Mouse (Mus musculus) naive thymus-derived CD4-positive, alpha-beta T cell, adult 2 months (primary cell): ENCODE results near the gene Gna11.

Source experiments
- DNase-seq: peaks from one replicate; pipeline ENCODE4 v3.0.0-alpha.2; 2011; ENCODE audit warnings: low read depth

The Gna11 gene

DNA sequence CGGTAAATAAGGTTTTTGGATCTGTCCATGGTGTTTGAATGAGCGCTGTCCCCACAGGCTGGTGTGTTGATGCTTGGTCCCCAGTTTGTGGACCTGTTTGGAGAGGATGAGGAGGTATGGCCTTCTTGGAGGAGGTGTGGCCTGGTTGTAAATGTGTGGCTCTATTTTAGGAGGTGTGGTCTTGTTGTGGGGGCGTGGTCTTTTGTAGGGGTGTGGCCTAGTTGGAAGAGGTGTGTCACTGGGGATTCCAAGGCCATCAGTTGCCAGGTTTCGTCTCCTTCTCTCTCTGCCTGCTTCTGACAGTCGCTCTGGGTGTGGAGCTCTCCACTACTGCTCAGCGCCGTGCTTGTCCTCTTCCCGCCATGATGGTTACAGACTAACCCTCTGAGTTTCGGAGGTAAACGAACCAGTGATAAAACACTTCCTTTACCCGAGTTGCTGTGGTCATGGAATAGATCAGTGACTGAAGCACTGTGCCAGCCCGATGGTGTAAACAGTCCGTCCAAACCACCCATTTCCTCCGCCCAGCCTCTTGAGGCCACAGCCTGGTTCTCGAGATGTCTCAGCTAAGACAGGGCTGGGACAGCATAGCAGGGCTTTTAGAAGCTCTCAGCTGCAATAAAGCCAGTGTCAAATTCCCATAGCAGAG is 39.9 kb downstream of the Gna11 start:
- no peak for DNase-seq

DNA sequence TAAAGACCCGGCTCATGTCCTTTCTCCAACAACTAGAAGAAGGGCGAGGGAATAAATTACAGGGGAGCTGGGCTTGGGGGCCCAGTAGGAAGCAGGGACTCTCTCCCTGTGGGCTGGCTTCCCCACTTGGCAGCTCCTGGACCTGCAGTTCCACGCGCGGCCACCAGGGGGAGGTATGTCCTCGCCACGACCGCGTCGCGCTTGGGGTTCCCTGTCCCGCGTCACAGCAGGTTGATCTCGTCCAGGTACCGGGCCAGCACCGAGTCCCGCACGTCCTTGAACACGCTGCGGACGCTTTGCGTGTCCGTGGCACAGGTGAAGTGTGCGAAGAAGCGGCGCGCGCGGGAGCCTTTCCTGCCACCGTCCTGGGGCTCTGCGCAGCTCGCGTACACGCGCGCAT is 42.3 kb downstream of the Gna11 start:
- peak; percentile 93 for DNase-seq

DNA sequence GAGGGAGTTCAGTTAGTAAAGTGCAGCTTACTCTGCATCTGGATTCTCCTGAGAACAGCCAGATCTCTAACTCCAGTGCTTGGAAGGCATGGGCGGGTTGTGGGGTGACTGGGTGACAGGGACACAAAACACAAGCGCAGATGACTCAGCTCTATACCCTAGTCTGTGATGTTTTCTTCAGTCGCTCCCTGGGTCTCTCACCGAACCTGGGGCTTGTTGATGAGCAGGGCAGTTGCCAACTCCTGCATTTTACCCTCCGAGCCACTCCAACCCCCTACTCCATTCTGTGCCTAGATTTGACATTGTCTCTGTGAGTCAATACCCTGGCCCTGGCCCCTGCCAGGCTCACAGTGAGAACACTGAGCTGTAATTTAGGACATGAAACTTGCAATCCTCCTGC is 43.1 kb downstream of the Gna11 start:
- no peak for DNase-seq

DNA sequence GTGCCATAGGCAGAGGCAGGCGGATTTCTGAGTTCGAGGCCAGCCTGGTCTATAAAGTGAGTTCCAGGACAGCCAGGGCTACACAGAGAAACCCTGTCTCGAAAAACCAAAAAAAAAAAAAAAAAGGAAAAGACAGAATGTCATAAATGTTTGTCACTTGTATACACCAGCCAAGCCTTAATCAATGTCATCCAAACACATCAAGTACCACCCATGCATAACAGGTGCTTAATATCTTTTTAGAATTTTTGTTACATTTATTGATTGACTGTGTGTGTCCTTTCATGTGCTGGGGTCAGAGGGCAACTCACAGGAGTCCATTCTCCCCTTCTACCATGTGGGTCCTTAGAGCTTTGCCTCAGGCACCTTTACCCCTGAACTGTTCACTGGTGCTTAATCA is 45.0 kb downstream of the Gna11 start, which contains the start of gene S1pr4:
Gene S1pr4, minus strand, starts transcription at position 101 of the 400 bp plus-strand sequence.
- DNase-seq, result no peak

DNA sequence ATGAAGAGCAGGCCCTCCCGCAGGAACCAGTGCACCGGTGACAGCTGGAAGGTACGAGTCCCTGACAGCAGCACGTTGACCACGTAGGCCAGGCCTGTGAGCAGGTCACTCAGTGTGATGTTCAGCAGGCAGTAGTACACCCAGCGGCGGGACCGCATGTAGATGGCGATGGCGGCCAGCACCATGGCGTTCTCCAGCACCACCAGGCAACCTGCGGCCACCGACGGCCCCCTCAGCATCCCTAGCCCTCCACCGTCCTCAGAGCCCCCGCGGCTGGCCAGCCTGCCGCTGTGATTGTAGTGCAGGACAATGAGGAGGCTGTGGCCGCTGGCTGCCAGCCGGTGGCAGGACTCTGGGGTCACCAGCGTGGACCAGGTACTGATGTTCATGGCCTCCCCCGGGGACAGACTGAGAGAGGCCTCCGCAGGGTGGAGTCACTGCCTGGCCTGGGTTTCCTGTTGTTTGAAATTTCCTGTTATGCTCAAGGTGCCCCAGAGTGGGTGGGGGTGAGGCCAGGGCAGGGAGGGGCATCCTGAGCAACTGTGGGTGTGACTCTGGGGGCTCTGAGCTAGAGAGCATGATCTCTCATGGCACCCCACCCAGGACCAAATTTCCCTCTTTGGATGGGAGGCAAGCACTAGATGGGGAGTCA is 45.6 kb downstream of the Gna11 start:
- peak; percentile 81 for DNase-seq

DNA sequence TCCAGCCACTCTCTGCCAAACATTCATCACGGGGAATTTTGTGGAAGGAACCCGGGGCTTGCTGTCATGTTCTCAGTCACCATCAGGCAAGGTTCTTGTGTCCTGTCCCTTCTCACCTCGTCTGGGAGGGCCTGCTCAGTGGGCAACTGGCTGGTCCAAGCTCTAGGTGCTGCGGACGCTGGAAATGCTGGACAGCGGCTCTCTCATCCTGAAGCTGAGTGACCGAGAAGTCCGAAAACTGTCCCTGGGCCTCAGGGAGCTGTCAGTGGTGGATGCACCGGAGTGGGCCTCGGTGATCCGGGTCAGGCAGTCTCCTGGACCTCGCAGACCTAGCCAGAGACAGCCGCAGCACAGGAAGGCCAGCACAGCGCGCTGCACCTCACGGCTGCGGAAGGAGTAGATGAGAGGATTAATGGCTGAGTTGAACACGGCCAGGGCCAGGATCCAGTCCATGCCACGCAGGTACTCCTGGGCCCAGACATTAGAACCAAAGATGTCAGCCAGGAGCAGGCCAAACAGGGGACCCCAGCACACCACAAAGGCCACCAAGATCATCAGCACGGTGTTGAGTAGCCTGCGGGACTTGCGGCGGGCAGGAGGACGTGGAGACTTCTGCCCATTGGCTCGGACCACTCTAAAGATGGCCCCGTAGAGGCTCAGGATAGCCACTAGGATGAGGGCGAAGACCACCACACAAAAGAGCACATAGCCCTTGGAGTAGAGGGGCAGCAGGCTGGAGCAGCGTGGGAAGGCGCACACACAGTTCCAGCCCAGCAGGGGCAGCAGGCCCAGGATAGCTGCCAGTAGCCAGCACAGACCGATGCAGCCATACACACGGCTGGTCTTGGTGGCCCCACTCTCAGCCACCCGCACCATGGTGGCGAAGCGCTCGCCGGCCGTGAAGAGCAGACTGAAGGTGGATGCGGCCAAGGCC is 46.4 kb downstream of the Gna11 start:
- no peak for DNase-seq

DNA sequence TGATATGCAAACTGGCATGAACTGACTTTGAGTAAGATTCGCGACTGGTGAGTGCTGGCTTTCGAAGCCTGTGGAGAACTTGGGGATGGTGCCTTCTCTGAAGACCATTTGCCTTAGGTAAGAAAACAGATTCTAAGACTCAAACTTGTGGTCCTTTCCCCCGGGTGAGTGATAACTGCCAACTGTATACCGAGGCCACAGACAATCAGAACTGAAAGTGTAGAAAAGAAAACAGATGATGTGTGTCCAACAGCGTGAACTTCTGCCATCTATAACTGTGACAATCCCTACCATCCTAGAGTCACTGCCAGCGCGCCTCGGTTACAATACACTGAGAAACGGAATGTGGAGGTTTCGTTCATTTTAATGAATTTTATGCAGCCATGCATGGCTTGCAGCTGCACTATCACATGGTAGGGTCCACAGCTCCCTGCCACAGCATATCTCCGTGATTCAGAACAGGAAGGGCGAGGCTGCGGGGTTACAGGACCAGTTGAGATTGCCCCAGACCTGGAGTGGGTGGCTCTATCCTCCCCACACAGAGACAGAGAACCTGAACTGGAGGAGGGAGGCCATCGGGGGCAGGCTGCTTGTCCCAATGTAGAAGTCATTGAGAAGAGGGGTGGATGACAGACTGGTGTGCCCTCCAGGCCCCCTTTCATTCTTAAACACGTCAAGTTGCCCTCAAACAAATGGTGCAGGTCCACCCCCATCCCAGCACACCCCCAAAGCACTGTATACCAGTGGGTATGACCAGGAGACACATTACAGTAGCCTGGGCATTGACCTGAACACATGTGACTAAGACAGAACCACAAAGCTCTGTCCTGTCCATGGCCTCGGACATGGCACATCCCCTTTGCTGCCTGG is 47.4 kb downstream of the Gna11 start:
- DNase-seq, result no peak

DNA sequence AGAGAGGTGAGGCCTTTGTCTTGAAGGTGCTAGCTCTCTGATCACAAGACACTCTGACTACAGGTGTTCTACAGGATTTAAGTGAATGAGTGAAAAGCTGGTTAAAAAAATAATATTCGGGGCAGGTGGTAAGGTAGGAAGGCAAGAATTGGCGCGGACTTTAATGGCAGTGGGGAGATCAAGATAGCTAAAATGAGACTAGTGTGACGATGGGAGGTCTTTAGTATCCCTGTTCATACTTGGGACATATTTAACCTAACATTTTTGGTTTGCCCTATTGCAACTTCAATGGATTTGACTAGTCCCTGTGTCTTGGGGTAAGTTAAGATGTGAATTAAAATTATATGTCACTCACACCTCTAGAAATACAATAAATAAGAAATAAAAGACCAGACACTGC is 48.0 kb downstream of the Gna11 start:
- DNase-seq, result no peak

DNA sequence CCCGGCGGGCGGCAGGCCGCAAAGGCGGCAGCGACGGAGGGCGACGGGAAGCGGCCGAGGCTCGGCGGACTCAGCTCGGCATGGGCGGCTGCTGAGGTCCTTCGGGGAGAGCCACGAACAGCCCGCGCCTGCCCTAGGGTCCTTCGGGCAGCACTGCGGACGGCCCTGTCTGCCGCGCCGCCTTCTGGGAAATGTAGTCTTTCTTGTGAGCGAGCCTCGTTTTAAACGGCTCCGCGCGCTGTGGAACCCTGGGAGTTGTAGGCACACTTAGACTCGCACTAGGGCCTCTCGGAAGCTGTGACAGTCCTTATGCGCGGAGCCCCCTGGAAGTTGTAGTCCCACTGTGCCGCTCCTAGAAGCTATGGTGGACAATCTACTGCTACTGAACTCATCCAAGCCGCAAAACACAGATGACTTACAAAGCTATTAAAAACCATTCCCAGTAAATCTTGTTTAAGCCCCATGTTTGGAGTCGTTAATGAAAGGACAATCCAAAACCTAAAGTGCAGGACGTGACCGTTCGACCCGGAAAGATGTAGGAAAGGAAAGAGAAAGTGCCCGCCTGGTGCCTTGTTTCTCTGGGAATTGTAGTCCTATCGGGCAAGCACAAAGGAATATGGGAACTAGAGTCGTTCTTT is 48.6 kb downstream of the Gna11 start, which contains the start of gene Ncln:
Gene Ncln, minus strand, starts transcription at position 129 of the 638 bp plus-strand sequence.
- DNase-seq, result peak; percentile 98

DNA sequence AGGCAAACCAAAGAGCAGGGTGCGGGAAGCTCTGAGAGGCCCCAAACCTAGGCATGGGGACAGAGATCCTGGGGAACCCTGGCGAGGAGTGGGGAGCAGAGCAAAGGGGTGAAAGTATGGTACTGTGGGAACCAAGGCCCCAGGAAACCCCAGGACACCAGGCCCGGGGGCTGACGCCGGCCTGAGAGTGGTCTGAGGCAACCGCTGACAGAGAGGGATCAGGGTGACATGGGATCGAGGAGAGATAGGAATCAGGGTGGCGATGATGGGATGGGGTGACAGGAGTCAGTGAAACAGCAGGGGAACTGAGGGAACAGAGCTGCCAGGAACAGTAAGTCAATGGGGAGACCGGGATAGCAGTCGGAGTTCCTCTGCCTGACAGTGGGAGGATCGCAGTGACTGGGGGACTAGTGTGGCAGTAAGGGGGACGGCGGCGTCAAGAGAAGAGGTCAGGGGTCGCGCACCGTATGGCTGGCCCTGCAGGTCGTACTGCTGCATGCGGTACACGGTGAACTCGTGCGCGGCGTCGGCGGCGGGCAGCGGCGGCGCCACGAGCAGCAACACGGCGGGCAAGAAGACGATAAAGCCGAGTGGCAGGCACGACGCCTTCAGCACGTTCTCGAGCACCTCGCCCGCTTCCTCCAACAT is 49.2 kb downstream of the Gna11 start:
- DNase-seq, result no peak

DNA sequence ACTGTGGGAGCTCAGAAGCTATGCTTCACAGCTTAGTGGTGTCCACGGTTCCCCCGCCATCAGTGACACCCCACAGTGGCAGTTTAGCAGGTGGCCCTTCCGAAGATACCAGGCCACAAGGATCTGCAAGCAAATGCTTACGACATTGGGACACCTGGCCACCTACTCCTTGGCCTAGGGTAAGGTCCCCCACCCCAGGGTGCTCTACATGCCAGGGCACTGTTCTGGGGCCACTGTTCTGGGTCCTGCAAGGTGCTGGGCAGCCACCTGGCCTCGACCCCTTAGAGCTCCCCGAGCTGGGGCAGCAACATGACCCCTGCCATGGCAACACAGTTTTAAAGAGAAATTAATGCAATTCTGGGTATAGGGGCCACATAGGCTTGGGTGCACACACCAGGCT is 49.8 kb downstream of the Gna11 start:
- no peak for DNase-seq

DNA sequence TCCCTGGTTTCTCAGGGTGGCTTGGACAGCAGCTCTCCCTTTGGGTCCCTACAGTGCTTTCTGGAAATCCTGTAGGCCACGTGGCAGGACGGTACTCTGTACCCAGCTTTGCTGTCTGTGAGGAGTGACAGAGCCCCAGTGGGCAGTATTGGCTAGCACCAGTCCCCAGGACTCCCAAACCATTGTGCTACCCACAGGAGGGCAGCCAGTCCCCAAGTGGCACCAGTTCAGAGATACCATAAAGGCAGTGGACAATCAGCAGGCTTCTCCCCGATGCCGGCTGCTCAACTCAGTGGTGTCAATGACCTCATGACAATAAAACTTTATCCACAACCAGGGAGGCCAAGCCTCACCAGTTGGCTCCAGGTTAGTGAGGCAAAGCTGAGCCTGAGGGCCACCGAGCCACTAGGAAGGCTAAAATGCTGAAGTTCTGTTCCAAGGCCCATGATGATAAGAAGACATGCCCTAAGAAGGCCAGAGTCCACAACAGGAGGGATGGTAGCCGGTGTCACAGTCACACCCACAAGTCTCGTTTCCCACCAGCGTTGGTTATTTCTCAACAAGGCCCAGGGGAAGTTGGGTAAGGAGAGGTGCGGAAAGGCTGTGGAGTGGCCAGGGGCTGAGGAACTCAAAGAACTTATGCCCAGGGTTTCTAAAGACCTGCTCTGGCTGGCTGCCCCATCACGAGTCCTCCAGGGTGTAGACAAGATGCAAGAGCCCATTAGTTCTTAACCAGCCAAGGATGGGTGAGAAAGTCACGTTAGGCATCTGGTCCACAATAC is 50.5 kb downstream of the Gna11 start:
- DNase-seq, result no peak

DNA sequence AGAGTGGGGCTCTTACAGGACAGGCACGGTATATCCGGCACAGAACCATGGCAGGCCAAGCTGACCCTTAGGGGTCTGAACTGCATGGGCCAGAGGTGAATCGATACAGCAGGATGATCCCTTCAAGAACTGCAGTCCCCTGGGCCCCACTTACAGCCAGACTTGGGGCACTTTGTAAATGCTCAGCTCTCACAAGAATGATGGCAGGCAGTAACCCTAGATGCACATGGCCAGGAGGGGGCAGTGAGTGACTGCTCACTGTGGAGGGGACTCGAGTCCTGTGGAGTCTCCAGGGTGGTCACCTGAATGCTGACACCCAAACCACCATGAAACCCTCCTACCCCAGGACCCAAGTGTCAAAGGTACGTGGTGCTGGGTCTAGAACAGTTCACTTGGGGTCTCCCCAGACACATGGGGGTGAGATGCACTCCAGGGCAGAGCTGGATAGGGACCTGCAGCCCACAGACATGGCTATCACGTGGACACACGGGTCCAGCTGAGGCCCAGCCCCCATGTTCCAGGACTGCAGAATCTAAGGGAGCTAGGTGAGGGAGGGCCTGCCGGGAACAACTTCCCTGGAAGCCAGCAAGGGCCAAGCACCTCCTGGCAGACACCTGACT is 51.3 kb downstream of the Gna11 start:
- peak; percentile 53 for DNase-seq

DNA sequence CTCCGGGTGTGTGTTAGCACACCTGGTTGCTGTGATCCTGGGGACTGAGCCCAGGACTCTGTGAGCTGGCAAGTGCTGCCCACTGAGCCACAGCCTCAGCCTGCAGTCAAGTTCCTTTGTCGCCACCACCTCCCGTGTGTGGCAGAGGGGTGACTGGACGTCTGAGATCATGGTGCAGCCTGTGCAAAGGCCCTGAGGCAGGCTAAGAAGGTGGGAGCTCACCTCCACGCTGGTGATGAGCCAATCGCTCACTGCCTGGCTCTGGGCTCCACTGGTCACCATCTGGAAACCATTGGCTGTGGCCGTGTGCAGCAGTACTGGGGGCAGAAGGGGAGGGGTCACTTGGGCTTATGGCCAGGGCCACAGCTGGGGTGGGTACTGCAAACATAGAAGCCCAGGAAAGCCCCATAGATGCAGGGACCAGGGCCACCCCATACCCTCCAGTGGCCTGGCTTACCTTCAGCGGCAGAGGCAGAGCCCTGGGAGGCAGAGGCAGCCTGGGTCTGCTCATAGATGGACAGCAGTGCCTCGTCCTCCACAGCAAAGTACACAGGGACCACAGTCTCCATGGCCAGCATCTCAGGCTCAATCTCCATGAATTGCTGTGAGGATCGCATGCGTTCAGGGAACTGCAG is 52.3 kb downstream of the Gna11 start:
- no peak for DNase-seq

DNA sequence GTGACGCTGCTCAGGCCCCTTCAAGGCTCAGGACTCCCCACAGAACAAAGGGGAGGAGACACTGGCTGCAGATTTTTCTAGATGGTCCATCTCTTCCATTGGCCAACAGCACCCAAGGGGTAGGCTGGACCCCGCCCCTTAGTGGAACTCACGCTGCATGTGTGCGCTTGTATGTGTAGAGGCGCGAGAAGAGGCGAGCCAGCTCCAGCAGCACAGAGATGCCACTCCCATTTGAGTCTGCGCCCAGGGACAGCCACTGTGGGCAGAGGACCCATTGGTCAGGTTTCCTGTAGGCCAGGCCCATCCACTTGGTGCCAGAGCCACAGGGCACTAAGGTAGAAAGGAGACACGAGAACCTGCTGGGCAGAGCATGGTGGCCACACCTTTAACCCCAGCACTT is 54.0 kb downstream of the Gna11 start:
- DNase-seq, result no peak

DNA sequence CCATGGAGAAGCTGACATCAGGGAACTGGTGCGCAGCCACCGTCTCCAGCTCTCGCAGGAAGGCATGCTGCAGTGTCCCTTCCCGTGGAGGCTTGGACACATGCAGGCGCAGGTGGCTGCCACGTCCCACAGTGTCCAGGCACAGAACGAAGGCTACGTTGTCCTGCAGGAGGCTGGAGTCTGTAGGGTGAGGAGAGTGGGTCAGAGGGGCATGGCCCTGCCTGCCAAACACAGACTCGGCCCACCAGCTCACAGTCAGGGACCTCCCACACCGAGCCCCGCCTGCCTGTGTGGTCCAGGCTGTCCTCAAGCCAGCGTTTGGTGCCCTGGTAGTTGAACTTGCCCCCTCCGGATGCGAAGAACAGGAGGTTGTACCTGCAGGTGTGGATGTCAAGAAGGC is 55.0 kb downstream of the Gna11 start:
- no peak for DNase-seq

DNA sequence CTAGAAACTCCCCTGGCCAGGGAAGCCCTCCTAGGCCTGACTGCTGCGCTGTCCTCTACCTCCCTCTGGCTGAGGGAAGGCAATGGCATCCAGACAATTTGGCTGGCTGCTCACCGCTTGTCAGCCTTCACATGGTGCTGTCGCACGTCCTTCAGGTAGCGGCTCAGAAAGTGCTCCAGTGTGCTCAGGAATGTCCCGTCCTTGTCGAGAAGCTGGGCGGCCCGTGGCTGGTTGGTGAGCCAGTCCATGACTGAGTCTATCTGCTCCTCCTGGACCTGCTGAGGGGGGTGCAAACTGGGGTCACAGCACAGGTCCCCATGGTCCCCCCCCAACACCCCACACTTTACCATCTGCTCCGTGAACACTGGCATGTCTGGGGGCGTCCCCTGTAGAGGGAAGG is 56.9 kb downstream of the Gna11 start:
- DNase-seq, result no peak

DNA sequence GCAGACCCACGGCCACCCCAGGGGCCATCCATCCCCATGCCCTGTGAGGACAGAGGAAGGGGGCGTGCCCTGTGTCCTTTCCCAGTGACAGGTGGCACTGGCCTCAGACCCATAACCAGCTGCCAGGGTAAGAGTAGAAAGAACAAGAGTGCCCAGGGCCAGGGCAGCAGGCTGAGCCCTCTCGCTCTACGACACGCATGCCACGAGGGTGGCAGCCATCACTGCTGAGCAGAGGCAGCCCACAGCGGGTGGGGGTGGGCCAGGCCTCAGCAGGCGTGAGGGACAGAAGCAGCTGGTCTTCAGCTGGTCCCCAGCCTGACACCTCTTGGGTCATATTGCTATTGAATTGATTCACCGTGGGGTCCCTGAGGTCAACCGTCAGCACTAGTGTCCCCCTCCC is 58.5 kb downstream of the Gna11 start:
- DNase-seq, result no peak

DNA sequence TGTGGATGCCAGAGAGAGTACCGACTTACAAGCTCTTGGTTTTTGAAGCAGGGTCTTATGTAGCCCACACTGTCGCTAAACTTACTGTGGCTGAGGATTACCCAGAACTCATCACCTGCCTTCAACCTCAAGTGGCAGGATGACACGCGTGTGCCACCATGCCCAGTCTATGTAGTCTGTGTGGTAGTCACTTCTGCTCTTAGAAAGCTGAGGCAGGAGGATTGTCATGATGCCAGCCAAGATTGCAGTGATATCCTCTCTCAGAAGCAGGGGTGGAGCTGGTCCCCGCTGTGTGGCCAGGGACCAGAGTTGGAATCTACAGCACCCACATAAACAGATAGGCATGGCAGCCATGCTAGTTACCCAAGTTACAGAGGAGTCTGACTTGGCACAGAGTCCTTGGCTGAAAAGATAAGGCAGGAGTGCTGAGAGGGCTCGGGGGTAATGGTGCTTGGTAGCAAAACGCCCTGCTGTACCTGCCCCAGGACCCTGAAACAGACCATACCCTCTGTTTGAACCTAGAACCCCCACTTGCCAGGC is 59.4 kb downstream of the Gna11 start:
- DNase-seq, result no peak
